Mouse (Mus musculus) brown adipose tissue, adult 24 weeks (tissue): ENCODE data around the gene Atp6v1f. TPM values are rescaled to one million over a fixed set of nuclear protein-coding genes. Genes with fewer than 3 reads are reported as not detected.

Experiments used
- H3K27ac ChIP-seq: fragments of 200-500 bp; replicated peaks from 2 replicates; pipeline ENCODE4 v1.5.1; 2012; ENCODE audit warnings: low read depth, mild to moderate bottlenecking, low read length
- H3K4me1 ChIP-seq: fragments of 200-500 bp; 2 replicates; pipeline ENCODE4 v1.6.1; 2012; ENCODE audit warnings: low read length, mixed read lengths; ENCODE audit not compliant: control insufficient read depth, insufficient read depth, insufficient read length
- H3K4me3 ChIP-seq: fragments of 200-500 bp; 2 replicates; pipeline ENCODE4 v1.5.1; 2012; ENCODE audit warnings: low read depth, mild to moderate bottlenecking, low read length, moderate library complexity; ENCODE audit not compliant: insufficient read depth
- polyA plus RNA-seq: library from polyadenylated mRNA; stranded (reverse); fragments of >200 nt; gene quantifications from 2 replicates; pipeline ENCODE4 v1.2.4, GENCODE M21; 2012; ENCODE audit not compliant: missing spikeins, insufficient read depth, insufficient read length

Atp6v1f gene
- polyA plus RNA-seq, 1 experiment, result 255 TPM

DNA sequence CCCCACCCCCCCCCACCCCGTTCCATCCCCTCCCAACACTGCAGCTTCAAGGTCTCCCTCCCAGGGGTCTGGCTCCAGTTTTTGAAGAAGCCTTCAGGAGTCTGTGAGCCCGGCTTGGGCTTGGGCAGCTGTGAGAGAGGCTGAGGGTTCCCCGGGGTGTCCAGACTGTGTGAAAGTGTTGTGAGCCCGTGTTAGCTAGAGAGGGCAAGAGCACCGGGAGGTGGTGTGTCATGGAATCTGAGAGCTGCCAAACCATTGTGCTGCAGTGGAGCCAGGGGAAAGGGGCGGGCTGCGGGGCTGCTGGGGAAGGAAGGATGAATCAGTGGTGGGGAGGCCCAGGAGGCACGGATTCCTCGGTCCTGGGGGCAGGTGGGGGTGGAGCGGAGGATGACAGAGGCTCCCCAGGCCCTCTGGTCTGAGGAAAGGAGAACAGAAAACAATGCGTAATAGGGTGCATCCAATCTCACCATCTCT is 31.0 kb upstream of the Atp6v1f start:
- H3K4me1 ChIP-seq, result peaks cover 3% of the 10 kb centered on the region; the same call in 1 of the 2 replicates
- H3K4me3 ChIP-seq, result no peak overlapping the region
- H3K27ac ChIP-seq, result no peak overlapping the region

- Histone ChIP-seq H3K27ac (no peak overlapping the region), H3K4me3 (no peak overlapping the region), H3K4me1 (no peaks in the 10 kb centered on the region)
These were observed 28.3 kb upstream of the Atp6v1f start for GRCm38 (mm10) chr6:29439251-29439650.

- no peak overlapping the region for H3K4me3 ChIP-seq
- H3K4me1 ChIP-seq, result no peaks in the 10 kb centered on the region
- H3K27ac ChIP-seq, result no peak overlapping the region
These were observed 27.7 kb upstream of the Atp6v1f start for GRCm38 (mm10) chr6:29439789-29440188.

GRCm38 (mm10) chr6:29444773-29445172 is 22.7 kb upstream of the Atp6v1f start:
- Histone ChIP-seq H3K4me3 (no peak overlapping the region), H3K27ac (no peak overlapping the region), H3K4me1 (no peaks in the 10 kb centered on the region)

DNA sequence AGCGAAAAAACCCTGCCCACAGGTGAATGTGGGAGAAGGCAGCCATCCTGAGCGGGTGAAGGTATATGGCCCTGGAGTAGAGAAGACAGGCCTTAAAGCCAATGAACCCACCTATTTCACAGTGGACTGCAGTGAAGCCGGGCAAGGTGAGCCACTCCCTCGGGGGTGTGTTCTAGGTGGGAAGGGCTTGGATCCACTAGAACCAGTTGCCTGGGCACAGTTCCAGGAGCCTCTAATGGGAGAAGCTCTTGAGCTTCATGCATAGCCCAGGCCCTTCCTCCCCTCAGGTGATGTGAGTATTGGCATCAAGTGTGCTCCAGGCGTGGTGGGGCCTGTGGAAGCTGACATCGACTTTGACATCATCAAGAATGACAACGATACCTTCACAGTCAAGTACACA is 22.2 kb upstream of the Atp6v1f start:
- no peak overlapping the region for H3K27ac ChIP-seq
- no peak overlapping the region for H3K4me3 ChIP-seq
- no peaks in the 10 kb centered on the region for H3K4me1 ChIP-seq

GRCm38 (mm10) chr6:29449858-29450257 is 17.7 kb upstream of the Atp6v1f start:
- H3K27ac ChIP-seq, result no peak overlapping the region
- no peak overlapping the region for H3K4me3 ChIP-seq
- no peaks in the 10 kb centered on the region for H3K4me1 ChIP-seq

- H3K4me1 ChIP-seq, result no peaks in the 10 kb centered on the region
- H3K4me3 ChIP-seq, result no peak overlapping the region
- no peak overlapping the region for H3K27ac ChIP-seq
These were observed 16.9 kb upstream of the Atp6v1f start for GRCm38 (mm10) chr6:29450667-29451066.

DNA sequence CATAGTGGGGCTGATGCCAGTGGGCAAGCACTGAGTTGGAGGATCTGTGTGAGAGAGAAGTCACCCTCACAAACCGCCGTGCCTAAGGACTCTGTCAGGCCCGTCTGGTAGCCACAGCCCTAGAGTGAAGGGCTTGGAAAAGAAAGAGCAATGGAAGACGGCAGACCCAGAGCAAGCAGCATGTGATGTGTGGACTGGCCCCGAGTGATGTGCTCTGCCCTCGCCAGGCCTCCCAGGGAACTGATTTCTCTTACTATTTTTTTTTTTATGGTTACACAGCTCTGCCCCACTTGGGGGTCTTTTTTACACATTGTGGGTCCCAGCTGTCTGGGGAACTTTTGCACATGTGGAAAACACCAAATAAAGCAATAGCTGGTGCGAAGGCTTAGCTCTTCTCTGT is 6.0 kb upstream of the Atp6v1f start:
- no peak overlapping the region for H3K27ac ChIP-seq
- H3K4me1 ChIP-seq, result no peaks in the 10 kb centered on the region
- no peak overlapping the region for H3K4me3 ChIP-seq

DNA sequence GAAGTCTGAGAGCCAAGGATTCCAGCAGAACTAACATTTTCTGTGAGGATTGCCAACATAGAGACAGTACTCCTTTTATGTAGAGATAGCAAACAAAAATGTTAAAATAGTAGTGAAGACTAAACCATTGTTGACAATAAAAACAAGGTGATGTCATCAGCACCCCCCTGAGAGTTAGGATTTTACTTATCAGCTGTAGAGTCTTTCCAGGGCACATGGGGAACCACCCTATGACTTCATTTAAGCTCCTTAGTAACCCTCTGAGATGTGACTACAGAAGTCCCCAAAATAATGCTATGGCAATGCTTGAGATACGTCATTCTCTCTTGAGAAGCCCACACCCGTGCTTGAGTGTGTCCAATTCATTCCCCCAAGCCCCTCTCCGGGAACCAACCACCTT is 4.1 kb upstream of the Atp6v1f start:
- no peak overlapping the region for H3K4me3 ChIP-seq
- H3K4me1 ChIP-seq, result no peaks in the 10 kb centered on the region
- H3K27ac ChIP-seq, result no peak overlapping the region

DNA sequence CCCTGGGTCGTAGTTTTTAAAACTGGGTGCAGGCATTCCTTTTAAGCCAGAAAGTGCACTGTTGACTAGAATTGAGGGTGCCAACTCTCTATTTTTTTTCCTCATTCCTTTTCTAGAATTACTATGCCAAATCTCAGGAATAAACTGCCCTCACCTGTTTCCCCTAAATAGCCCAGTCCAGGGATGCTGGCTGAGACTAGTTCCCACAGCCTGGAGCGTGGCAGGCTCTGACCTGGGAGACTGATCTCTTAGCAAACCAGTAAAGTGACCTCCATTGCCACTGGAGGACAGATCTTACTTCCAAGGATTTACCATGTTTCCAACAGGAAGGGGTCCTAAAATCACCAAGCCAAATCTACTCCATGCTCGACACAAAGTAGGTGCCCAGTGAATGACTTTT is 1.3 kb downstream of the Atp6v1f start:
- peak overlapping the region; percentile 89 for H3K4me3 ChIP-seq
- H3K4me1 ChIP-seq, result no peaks in the 10 kb centered on the region
- H3K27ac ChIP-seq, result no peak overlapping the region

DNA sequence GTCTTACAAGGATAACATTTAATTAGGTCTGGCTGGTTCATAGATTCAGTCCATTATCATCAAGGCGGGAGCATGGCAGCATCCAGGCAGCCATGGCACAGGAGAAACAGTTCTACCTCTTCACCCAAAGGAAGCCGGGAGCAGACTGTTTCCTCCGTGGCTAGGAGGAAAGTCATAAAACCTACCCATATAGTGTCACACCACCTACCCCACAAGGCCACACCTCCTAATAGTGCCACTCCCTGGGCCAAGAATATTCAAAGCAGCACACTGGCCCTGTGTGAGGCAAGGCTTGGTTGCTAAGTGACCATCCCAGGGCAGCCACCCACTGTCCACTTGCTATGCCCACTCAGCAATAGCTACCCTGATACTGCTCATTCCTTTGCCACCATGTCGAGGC is 3.6 kb downstream of the Atp6v1f start, which contains the start of gene Atp6v1fnb:
Atp6v1fnb (plus strand) TSS at position 301 of the 400 bp plus-strand sequence.
- no peak within 1 kb of the TSS for H3K27ac ChIP-seq
- H3K4me3 ChIP-seq, result no peak within 1 kb of the TSS

GRCm38 (mm10) chr6:29473941-29474691 is 6.6 kb downstream of the Atp6v1f start:
- peaks cover 3% of the 10 kb centered on the region; the same call in 1 of the 2 replicates for H3K4me1 ChIP-seq
- peak overlapping the region; percentile 62 for H3K4me3 ChIP-seq
- peak overlapping the region; percentile 95 for H3K27ac ChIP-seq

More for the DNA sequence above, 3.6 kb downstream of the Atp6v1f start, which contains the start of gene Atp6v1fnb:
- H3K4me1 ChIP-seq, result peaks cover 3% of the 10 kb centered on the region; the same call in 1 of the 2 replicates

- Histone ChIP-seq H3K27ac (peak overlapping the region; percentile 95), H3K4me3 (peak overlapping the region; percentile 62; the same call in 1 of the 2 replicates)
These were observed 7.2 kb downstream of the Atp6v1f start for GRCm38 (mm10) chr6:29474736-29475135.

GRCm38 (mm10) chr6:29482691-29483090 is 15.2 kb downstream of the Atp6v1f start:
- Histone ChIP-seq H3K27ac (no peak overlapping the region), H3K4me1 (no peaks in the 10 kb centered on the region; the same call in 1 of the 2 replicates), H3K4me3 (no peak overlapping the region)

More at GRCm38 (mm10) chr6:29474736-29475135, 7.2 kb downstream of the Atp6v1f start:
- peaks cover 3% of the 10 kb centered on the region; the same call in 1 of the 2 replicates for H3K4me1 ChIP-seq

GRCm38 (mm10) chr6:29484716-29485559 is 17.4 kb downstream of the Atp6v1f start:
- no peaks in the 10 kb centered on the region; the same call in 1 of the 2 replicates for H3K4me1 ChIP-seq
- no peak overlapping the region for H3K27ac ChIP-seq
- peak overlapping the region; percentile 47 for H3K4me3 ChIP-seq
